Mouse (Mus musculus) heart, postnatal 14 days (tissue): ENCODE data around the gene Arf4. TPM values are rescaled to one million over a fixed set of nuclear protein-coding genes. Genes with fewer than 3 reads are reported as not detected.

Experiments
- microRNA-seq, 2 experiments: library from miRNA; unstranded; fragments of <30 nt; microRNA quantifications; one replicate each; pipeline ENCODE4 v1.2.0; 2021 to 2022
- total RNA-seq, 2 experiments: library from RNA; stranded (reverse); gene quantifications; 2 replicates each; pipeline ENCODE4 v1.2.3; 2021

Gene Arf4
- total RNA-seq, 2 experiments from 2014 or later, result 86.5 to 102 TPM

Small RNA genes lying within 50 kb of the gene (microRNA-seq; reads per million reads assigned to microRNA genes)
- gene Mir7672, result 1.1 to 1.7 reads per million in 2 experiments

Other genes starting within 250 kb of the Arf4 start
- gene Slmap, start 103.1 kb upstream of the Arf4 start, total RNA-seq, result 100 to 1,000 TPM; 250 to 282 TPM
- 10 to 100 TPM; 21.0 to 22.6 TPM for gene Dennd6a, start 64.2 kb upstream of the Arf4 start, total RNA-seq
- gene Pde12, start 31.8 kb downstream of the Arf4 start, total RNA-seq, result 1 to 10 TPM; 4.8 to 5.1 TPM
- gene Dnah12, start 55.2 kb downstream of the Arf4 start, total RNA-seq, result under 1 TPM; 0.12 to 0.22 TPM